Mouse (Mus musculus) G1E (cell line): ENCODE results near the gene Rasgef1b. TPM values are rescaled to one million over a fixed set of nuclear protein-coding genes. Genes with fewer than 3 reads are reported as not detected.

Experiments used
- ATAC-seq: 2 replicates; pipeline ENCODE4 v1.8.0; 2016; ENCODE audit warnings: mild to moderate bottlenecking; ENCODE audit not compliant: insufficient number of reproducible peaks, poor library complexity, low FRiP score, severe bottlenecking; ENCODE audit errors: extremely low read depth
- DNase-seq: peaks from one replicate; pipeline ENCODE4 v3.0.0; 2012; ENCODE audit warnings: low spot score
- H3K27me3 ChIP-seq: 2 replicates; pipeline ENCODE4 v1.6.1; 2012; ENCODE audit warnings: mild to moderate bottlenecking, low read length, inconsistent platforms; ENCODE audit not compliant: insufficient read depth
- H3K36me3 ChIP-seq: replicated peaks from 2 replicates; pipeline ENCODE3; 2012; ENCODE audit warnings: mild to moderate bottlenecking, inconsistent platforms
- H3K4me1 ChIP-seq: 2 replicates; pipeline ENCODE4 v1.6.1; 2012; ENCODE audit warnings: low read depth, low read length, inconsistent platforms, mixed read lengths; ENCODE audit not compliant: insufficient read depth
- H3K4me3 ChIP-seq: 2 replicates; pipeline ENCODE4 v1.5.1; 2012; ENCODE audit warnings: low read depth, mild to moderate bottlenecking, inconsistent platforms, low read length, moderate library complexity, mixed read lengths
- H3K9me3 ChIP-seq: replicated peaks from 2 replicates; pipeline ENCODE4 v1.6.1; 2012; ENCODE audit warnings: inconsistent platforms
- CTCF ChIP-seq: IDR thresholded peaks from 2 replicates; pipeline ENCODE4 v1.5.1; 2012; ENCODE audit warnings: low read depth, low read length, inconsistent platforms, mixed read lengths
- GATA1 ChIP-seq: IDR thresholded peaks from 2 replicates; pipeline ENCODE4 v1.6.1; 2012; ENCODE audit warnings: borderline replicate concordance, low read length, inconsistent platforms, mixed read lengths
- GATA2 ChIP-seq: IDR thresholded peaks from 2 replicates; pipeline ENCODE4 v1.6.1; 2012; ENCODE audit warnings: low read depth, low read length, inconsistent platforms, borderline replicate concordance
- POLR2AphosphoS5 ChIP-seq: IDR thresholded peaks from 2 replicates; pipeline ENCODE4 v1.6.1; 2012; ENCODE audit warnings: low read depth, low read length, inconsistent platforms; ENCODE audit not compliant: insufficient replicate concordance
- TAL1 ChIP-seq: conservative IDR thresholded peaks from 2 replicates; pipeline ENCODE4 v1.6.1; 2012; ENCODE audit warnings: low read depth, low read length, inconsistent platforms, mixed read lengths
- polyA plus RNA-seq: library from polyadenylated mRNA; stranded (reverse); fragments of >175 nt; gene quantifications from 2 replicates; pipeline ENCODE4 v1.2.3, GENCODE M21; 2012
- total RNA-seq, 2 experiments: library from RNA; stranded (forward) in 1 of 2; stranded (reverse) in 1 of 2; fragments of 200-1000 nt in 1 of 2; fragments of >200 nt in 1 of 2; fragmentation: Nextera tagmentation in 1 of 2; gene quantifications; 2 replicates each; pipeline ENCODE4 v1.2.3; 2014 to 2017

The Rasgef1b gene
- total and polyA plus RNA-seq, 3 experiments: 0.38 TPM; not detected in 2

DNA sequence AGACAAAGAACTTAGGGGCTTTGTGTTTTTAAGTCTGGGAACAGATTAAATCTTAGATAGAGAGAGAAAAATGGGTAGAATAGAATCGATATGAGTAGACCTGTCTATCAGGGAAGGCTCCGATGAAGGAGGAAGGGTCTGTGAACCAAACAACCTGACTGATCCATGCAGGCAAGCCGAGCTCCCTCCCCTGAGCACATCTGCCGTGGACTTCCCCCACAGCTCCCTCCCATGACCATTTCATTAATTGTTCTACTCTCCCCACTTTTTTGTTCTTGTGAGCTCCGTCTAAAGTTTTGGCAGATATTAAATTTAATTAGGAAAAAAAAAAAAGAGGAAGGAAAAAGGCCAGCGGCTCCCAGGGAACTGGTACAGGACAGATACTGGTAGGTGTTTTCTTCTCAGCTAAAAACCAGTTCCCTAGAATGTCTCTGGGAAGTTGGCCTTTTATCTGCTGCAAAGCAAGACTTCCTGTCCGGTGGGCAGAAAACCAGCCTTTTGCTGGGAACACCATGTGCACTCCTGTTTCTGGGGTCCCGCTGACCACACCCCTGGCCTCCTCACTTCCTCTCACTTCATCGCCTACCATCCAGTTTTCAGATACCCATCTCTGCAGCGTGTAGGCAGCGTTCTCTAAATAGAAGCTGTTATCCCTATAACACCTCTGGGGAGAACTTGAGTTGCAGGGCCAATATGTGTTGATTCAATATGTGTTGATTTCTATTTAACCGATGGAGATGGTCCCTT lies 437.6 kb downstream of the Rasgef1b start:
- DNase-seq: no peak
- no peak for TF ChIP-seq POLR2AphosphoS5
- no peak for TF ChIP-seq GATA2
- TF ChIP-seq CTCF: no peak
- TF ChIP-seq GATA1: no peak
- no peak for TF ChIP-seq TAL1
- no peak overlapping the region for H3K4me3 ChIP-seq
- H3K36me3 ChIP-seq: no peaks in the 10 kb centered on the region
- H3K9me3 ChIP-seq: peaks cover 50% of the 10 kb centered on the region
- H3K27me3 ChIP-seq: no peaks in the 10 kb centered on the region
- ATAC-seq: no peak
- H3K4me1 ChIP-seq: no peaks in the 10 kb centered on the region

DNA sequence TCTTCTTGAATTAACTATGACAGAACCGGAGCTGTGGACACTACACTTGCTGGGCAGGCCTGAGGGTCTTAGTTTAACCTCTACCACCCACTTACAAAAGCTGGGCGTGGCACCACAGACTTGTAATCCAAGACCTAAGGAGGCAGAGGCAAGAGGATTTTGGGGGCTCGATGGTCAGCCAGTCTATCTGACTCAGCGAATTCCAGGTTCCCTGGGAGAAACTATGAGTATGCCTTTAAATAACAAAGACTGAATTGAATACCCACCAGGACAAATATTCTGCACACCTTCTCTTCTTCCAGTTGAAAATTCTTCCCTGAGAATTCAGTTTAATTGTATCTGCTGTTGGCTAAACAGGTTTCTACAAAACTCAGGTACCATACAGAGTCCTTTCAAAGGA lies 440.6 kb downstream of the Rasgef1b start:
- TF ChIP-seq GATA1: no peak
- TF ChIP-seq CTCF: no peak
- TF ChIP-seq TAL1: no peak
- TF ChIP-seq POLR2AphosphoS5: no peak
- no peak for TF ChIP-seq GATA2
- Histone ChIP-seq H3K9me3 (peaks cover 48% of the 10 kb centered on the region), H3K4me3 (no peak overlapping the region), H3K4me1 (no peaks in the 10 kb centered on the region), H3K36me3 (no peaks in the 10 kb centered on the region), H3K27me3 (no peaks in the 10 kb centered on the region)
- ATAC-seq (no peak), DNase-seq (no peak)

DNA sequence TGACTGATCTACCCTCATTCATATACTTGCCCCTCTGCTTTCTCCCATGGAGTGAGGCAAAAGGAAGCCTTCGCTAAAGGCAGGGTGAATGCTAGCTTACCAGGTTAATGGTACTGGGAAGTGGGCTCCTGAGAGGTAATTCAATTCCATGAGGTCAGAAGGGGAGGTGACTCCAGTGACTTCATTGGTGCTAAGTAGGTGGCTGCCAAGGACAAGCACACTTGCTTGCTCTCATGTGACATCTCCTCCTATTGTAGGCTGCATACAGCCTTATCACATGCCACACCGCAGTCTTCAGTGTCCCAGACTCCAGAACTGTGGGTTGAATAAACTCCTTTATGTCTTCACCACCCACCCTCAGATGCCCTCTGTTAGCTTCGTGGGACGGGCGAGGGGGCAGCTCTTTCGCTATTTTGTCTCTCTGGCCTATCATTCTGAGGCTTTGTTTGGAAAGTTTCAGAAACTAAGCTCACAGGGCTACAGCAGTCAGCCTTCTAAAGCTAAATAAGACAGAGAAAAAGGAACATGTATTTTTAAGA lies 441.1 kb downstream of the Rasgef1b start:
- ATAC-seq: no peak
- H3K27me3 ChIP-seq: no peaks in the 10 kb centered on the region
- no peaks in the 10 kb centered on the region for H3K4me1 ChIP-seq

DNA sequence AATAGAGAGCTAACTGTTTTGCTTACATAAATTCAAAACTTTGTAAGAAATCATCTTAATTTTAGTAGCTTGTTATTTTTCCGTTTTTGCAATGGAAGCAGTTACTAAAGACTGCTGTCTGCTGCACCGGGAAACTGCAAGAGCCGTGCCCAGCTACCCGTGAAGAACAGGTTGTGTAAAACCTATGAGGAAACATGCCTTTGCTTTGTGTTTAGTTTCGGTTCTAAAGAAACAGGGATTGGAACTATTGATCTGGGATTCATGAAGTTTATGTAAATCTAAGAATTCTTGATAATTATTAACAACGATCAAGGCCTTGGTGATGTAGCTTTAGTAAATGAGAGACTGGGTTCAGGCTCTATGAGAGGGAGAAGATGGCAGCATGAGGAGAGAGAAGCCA lies 442.3 kb downstream of the Rasgef1b start:
- Histone ChIP-seq H3K4me1 (no peaks in the 10 kb centered on the region), H3K36me3 (no peaks in the 10 kb centered on the region), H3K9me3 (peaks cover 42% of the 10 kb centered on the region), H3K27me3 (no peaks in the 10 kb centered on the region), H3K4me3 (no peak overlapping the region)
- ATAC-seq (no peak), DNase-seq (no peak)
- TF ChIP-seq GATA1 (no peak), TAL1 (no peak), POLR2AphosphoS5 (no peak), GATA2 (no peak)

More for the DNA sequence above, 441.1 kb downstream of the Rasgef1b start:
- TF ChIP-seq GATA1 (no peak), CTCF (no peak), POLR2AphosphoS5 (no peak), TAL1 (no peak), GATA2 (no peak)
- no peak for DNase-seq
- Histone ChIP-seq H3K9me3 (peaks cover 44% of the 10 kb centered on the region), H3K4me3 (no peak overlapping the region), H3K36me3 (no peaks in the 10 kb centered on the region)

DNA sequence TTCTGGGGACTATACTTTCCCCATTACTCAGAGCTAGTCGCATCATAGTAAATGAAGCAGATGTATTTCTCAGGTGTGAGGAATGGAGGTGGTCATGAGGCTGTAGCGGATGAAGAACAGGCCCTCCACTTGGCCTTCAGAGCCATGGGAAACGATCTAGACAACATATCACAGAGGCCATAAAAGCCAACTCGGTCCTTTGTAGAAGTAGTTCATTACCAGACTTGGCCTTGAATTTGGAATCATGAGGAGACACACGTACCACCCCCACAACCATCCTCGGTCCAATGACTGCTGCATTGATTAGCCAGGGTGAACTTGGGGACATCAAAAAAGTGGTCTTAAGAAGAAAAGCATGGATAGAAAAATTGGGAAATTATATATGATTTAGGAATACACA lies 442.8 kb downstream of the Rasgef1b start:
- Histone ChIP-seq H3K4me1 (no peaks in the 10 kb centered on the region), H3K27me3 (no peaks in the 10 kb centered on the region), H3K36me3 (no peaks in the 10 kb centered on the region), H3K9me3 (peaks cover 39% of the 10 kb centered on the region), H3K4me3 (no peak overlapping the region)
- ATAC-seq (no peak), DNase-seq (no peak)
- TF ChIP-seq GATA2 (no peak), TAL1 (no peak), GATA1 (no peak), POLR2AphosphoS5 (no peak), CTCF (no peak)

DNA sequence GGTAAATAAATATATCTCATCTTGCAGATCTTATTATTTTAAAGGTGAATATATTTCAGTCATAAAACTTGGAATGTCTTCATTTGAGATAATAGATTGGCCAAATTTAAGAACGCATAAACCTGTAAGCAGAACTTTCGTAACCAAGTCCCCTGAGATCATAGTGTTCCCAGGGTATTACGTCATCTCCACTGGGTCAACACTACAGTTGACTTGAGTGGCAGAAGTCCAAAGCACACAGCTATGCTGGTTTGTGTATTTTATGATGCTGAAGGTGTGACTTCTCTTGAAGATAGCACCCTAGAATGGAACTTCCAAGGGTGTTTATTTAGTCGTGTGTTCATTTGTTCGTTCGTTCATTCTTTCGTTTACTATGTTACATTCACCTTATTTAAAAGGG lies 444.5 kb downstream of the Rasgef1b start:
- no peak for ATAC-seq
- Histone ChIP-seq H3K4me3 (no peak overlapping the region), H3K36me3 (no peaks in the 10 kb centered on the region), H3K27me3 (no peaks in the 10 kb centered on the region), H3K4me1 (no peaks in the 10 kb centered on the region), H3K9me3 (peaks cover 41% of the 10 kb centered on the region)
- no peak for TF ChIP-seq TAL1
- TF ChIP-seq GATA2: no peak
- TF ChIP-seq CTCF: no peak
- no peak for TF ChIP-seq GATA1
- TF ChIP-seq POLR2AphosphoS5: no peak
- DNase-seq: no peak
